Mouse (Mus musculus) MEL (cell line): ENCODE data around the gene Cwc15.
A peak's percentile ranks its signal among the peaks of the same experiment; 100 is the strongest.

Experiments used
- CTCF ChIP-seq, 3 experiments: IDR thresholded peaks in 2 of 3; conservative IDR thresholded peaks in 1 of 3; 2 replicates each; pipeline ENCODE4 v1.5.1; 2011 to 2012; ENCODE audit warnings: low read length in 3 of 3, low read depth in 2 of 3, mild to moderate bottlenecking in 2 of 3, improper control_type of control experiment in 1 of 3, inconsistent platforms in 1 of 3, mixed read lengths in 1 of 3, moderate library complexity in 1 of 3; ENCODE audit not compliant: control insufficient read depth in 1 of 3, insufficient read depth in 1 of 3, poor library complexity in 1 of 3, severe bottlenecking in 1 of 3
- GATA1 ChIP-seq: IDR thresholded peaks from 2 replicates; pipeline ENCODE4 v1.6.1; 2011; ENCODE audit warnings: low read depth, low read length, improper control_type of control experiment
- HCFC1 ChIP-seq: IDR thresholded peaks from 2 replicates; pipeline ENCODE4 v1.6.1; 2012; ENCODE audit warnings: low read depth, mild to moderate bottlenecking, inconsistent platforms, low read length, improper control_type of control experiment, moderate library complexity
- TBP ChIP-seq: IDR thresholded peaks from 2 replicates; pipeline ENCODE4 v1.8.0; 2011; ENCODE audit warnings: low read depth, low read length, improper control_type of control experiment
- USF2 ChIP-seq, 2 experiments: IDR thresholded peaks; 2 replicates each; pipeline ENCODE4 v1.6.1; 2011 to 2012; ENCODE audit warnings: improper control_type of control experiment in 2 of 2, low read length in 2 of 2, borderline replicate concordance in 1 of 2, inconsistent platforms in 1 of 2, low read depth in 1 of 2, mild to moderate bottlenecking in 1 of 2; ENCODE audit not compliant: insufficient read depth in 1 of 2

GRCm38 (mm10) chr9:14500023-14500915, at the start of gene Cwc15, which contains the start of gene Kdm4d:
- TF ChIP-seq CTCF (IDR thresholded peaks at IDR 0.05 in 2 of 3, conservative IDR thresholded peaks at IDR 0.05 in 1 of 3; ENCODE audit: control insufficient read depth in 1 of 3, insufficient read depth in 1 of 3, low read depth in 2 of 3, low read length in 3 of 3, poor library complexity in 1 of 3, severe bottlenecking in 1 of 3) (peak in 1 of 3 experiments; percentile 1; a peak in 1 of 6 replicates), TBP (peak; percentile 98), HCFC1 (peak; percentile 99), USF2 (IDR thresholded peaks at IDR 0.05; ENCODE audit: borderline replicate concordance in 1 of 2, insufficient read depth in 1 of 2, low read depth in 1 of 2, low read length in 2 of 2) (no peak), GATA1 (peak; percentile 73)
